Mouse (Mus musculus) mouse embryonic stem cell (cell line): ENCODE results near the gene Zfp991.
"Not testable (repeated sequence)": the region's sequence is repeated elsewhere in the genome, so short reads cannot be mapped to it uniquely, and the experiment has no call there.

Experiments used
- in situ Hi-C, 2 experiments: fragments of 300-500 bp; cut with MboI; formaldehyde crosslinking; loops; 1 replicate in 1 of 2; 3 replicates in 1 of 2; pipeline ENCODE4 v1.14.3; 2019 to 2020; ENCODE audit warnings: low sequenced_read_pairs in 2 of 2, low pct_unique_long_range_greater_than_20kb in 1 of 2, mixed read lengths in 1 of 2; ENCODE audit not compliant: unreplicated experiment in 1 of 2

The Zfp991 gene

GRCm38 (mm10) chr4:147131837-147132459 lies at the start of gene Zfp991:
Gene Zfp991, plus strand, starts transcription at chr4:147132038.
- in situ Hi-C loops = loop anchor here in 1 of 2 experiments (25.0 kb wide), 2 partner anchors 305 to 1570 kb away; no protein-coding TSS in a partner anchor

DNA sequence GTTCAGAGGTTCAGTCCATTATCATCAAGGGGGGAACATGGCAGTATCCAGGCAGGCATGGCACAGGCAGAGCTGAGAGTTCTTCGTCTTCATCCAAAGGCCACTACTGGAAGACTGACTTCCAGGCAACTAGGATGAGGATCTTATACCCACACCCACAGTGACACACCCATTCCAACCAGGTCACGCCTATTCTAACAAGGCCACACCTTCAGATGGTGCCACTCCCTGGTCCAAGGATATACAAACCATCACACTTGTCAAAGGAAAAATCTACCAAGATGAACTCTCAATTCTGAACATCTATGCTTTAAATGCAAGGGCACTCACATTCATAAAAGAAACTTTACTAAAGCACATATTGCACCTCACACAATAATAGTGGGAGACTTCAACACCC lies 36.2 kb upstream of the Zfp991 start:
- in situ Hi-C loops = not testable (repeated sequence)

- in situ Hi-C loops = not testable (repeated sequence)
Observed at GRCm38 (mm10) chr4:147101666-147102626, 29.9 kb upstream of the Zfp991 start.

DNA sequence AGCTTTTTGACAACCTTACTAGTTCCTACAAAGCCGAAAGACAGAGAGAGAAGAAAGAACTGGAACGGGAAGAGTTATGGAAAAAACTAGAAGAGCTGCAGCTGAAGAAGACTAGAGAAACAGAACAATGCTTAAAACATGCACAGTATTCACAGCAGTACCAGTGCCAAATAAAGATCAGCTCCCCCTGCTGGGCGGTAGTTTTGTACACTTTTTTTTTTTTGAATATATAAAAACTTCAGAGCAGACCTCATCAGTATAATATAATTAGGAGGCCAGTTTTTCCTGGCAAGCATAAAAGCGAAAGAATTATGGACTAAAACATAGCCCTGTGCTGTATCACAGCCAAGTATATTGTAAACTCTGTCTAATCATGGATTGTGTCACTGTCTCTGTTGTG lies 28.0 kb upstream of the Zfp991 start:
- in situ Hi-C loops = not testable (repeated sequence)

GRCm38 (mm10) chr4:147117839-147118238 lies 14.0 kb upstream of the Zfp991 start:
- in situ Hi-C loops = not testable (repeated sequence)

GRCm38 (mm10) chr4:147122286-147122685 lies 9.6 kb upstream of the Zfp991 start:
- in situ Hi-C loops = loop anchor here in 1 of 2 experiments (10.0 kb wide), 3 partner anchors 313 to 1567 kb away; no protein-coding TSS in a partner anchor

- in situ Hi-C loops = loop anchor here in 1 of 2 experiments (10.0 kb wide), 3 partner anchors 311 to 1569 kb away; no protein-coding TSS in a partner anchor
Observed at GRCm38 (mm10) chr4:147123797-147124196, 8.0 kb upstream of the Zfp991 start.

DNA sequence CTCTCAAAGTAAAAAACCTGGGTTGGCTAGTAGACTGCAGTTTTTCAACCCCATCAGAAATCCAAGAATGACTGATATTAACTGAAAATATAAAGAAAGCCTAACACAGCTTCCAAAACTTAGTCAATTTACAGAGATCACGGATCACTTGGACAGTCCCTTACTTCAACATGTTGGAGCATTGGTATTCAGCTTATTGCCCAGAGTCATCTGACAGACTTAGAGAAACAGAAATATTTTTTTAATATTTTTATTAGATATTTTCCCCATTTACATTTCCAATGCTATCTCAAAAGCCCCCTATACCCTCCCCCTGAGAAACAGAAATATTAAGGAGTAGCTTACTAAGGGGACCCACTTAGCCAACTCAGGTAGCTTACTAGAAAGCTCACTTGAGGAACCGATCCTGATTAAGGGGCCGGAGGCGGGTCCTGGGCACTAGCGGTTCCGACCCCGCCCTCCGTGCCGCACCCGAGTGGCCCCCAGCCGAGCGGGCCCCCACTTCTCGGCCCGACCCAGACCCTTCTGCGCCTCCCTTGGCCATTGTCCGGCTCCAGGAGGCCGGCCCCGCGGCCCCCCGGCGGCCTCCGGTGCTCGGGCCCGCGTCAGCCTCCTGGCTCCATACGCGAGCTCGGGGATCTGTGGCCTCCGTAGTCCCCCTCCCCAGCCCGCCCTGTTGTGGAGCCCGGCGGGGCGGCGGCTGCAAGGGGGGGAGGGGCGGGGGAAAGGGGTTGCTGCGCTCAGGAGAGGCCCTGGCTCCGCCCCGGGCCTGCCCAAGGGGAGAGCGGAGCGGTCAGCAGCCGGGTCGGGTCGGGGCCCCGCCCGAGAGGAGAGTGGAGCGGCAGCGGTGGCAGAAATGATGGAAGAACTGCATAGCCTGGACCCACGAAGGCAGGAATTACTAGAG lies 7.2 kb upstream of the Zfp991 start:
- in situ Hi-C loops = loop anchor here (10.0 to 25.0 kb wide), 5 partner anchors 310 to 1570 kb away; no protein-coding TSS in a partner anchor

GRCm38 (mm10) chr4:147125326-147125725 lies 6.5 kb upstream of the Zfp991 start:
- in situ Hi-C loops = loop anchor here (10.0 to 25.0 kb wide), 5 partner anchors 309 to 1571 kb away; no protein-coding TSS in a partner anchor

DNA sequence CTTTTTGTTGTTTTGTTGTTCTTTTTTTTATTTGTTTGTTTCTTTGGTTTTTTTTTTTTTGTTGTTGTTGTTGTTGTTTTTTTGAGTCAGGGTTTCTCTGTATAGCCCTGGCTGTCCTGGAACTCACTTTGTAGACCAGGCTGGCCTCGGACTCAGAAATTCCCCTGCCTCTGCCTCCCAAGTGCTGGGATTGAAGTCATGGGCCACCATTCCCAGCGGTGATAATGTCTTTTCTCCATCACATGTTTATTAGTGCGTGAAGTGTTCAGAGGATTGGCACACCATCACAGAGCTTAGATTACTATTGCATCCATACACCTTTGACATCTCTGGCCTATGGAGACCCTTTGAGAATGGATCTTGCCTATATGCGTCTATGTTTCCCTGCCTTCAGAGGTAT lies 6.0 kb upstream of the Zfp991 start:
- in situ Hi-C loops = loop anchor here (10.0 to 25.0 kb wide), 5 partner anchors 309 to 1571 kb away; no protein-coding TSS in a partner anchor

DNA sequence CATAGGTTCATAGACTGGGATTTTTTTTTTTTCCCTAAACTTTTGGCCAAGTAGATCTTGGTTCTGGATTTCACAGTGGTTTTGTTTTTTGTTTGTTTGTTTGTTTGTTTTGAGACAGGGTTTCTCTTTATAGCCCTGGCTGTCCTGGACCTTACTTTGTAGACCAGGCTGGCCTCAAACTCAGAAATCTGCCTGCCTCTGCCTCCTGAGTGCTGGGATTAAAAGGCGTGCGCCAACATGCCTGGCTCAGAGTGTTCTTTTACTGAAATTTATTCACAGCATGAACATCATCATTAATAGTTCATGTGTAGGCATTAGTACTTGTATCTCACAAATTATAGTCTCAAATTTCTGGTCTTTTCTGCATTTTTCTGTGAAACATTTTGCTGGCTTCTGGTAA lies 5.4 kb upstream of the Zfp991 start:
- in situ Hi-C loops = loop anchor here (10.0 to 25.0 kb wide), 5 partner anchors 308 to 1572 kb away; no protein-coding TSS in a partner anchor

DNA sequence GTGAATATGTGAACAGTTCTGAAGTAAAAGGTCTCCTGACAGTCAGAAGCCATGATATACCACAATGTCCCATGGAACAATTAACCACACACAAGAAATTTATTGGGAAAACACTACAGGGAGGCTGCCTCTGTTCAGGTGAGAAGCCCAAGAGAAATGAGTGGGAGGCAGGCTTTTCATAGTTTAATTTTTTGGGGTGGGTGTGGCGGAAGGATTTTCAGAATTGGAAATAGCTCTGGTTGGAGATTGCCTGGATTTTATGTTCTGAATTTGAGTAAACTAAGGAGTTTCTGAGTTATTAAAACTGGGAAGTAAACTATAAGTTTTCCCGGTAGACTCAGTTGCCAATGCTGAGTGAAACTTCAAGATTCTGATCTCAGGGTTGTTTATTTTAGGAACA lies 4.7 kb upstream of the Zfp991 start:
- in situ Hi-C loops = loop anchor here (10.0 to 25.0 kb wide), 5 partner anchors 308 to 1572 kb away; no protein-coding TSS in a partner anchor

- in situ Hi-C loops = loop anchor here (10.0 to 25.0 kb wide), 5 partner anchors 307 to 1573 kb away; no protein-coding TSS in a partner anchor
Observed at GRCm38 (mm10) chr4:147128152-147128551, 3.7 kb upstream of the Zfp991 start.

DNA sequence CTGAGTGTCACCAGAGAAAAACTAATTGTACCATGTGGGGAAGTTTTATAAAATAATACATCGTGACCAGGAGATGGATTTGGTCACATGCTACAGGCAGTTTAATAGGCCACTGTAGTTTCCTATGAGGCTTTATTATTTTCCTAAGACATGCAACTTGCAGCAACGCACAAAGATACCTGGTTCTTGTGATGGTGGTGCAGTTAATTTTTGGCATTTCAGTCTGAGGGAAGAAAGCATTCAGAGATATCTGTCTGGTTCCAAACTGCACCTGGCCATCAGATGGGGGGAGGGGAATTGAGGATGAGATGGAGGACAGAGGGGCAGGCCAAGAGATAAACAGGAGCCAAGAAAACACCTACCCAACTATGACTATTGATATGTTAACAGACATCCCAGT lies 1.8 kb downstream of the Zfp991 start:
- in situ Hi-C loops = loop anchor here in 1 of 2 experiments (25.0 kb wide), 2 partner anchors 304 to 1571 kb away; no protein-coding TSS in a partner anchor

- in situ Hi-C loops = loop anchor here in 1 of 2 experiments (25.0 kb wide), 2 partner anchors 296 to 1579 kb away; no protein-coding TSS in a partner anchor
Observed at GRCm38 (mm10) chr4:147141757-147142156, 9.9 kb downstream of the Zfp991 start.

DNA sequence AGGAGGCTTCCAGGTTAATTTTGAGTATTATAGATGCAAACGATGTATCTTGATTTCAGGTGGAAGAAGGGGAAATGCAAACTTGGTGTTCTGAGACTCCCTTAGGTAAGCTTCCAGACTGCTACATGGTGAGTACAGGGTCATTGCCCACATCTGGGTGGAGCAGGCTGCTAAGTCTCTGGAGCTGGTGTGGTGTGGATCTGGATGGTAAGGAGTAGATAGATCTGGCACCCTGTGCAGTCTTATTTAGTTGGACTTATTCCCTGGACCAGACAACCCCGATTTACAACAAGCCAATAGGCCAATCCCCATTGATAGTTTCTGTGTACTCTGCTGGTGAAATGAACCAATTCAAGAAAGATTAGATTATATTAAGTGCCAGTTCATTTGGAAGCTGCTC lies 33.4 kb downstream of the Zfp991 start:
- in situ Hi-C loops = not testable (repeated sequence)

DNA sequence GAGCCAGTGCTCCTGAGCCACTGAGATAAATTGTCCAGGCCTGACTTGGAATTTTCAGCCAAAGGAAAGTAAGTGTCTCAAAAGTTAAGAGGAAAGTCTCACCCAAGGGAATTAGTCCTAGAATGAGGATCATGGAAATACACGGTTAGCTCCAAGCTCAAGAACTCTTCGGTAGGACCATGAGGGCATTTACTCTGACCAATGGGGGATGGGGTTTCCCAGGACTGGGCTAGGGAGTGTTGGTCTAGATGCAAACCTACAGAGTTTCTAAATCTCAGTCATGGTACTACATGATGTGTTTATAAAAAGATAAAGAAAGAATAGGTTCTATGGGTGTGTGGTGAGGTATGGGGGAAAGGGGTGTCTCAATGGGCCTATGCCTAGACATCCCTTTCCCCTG lies 38.7 kb downstream of the Zfp991 start:
- in situ Hi-C loops = not testable (repeated sequence)

GRCm38 (mm10) chr4:147171557-147171956 lies 39.7 kb downstream of the Zfp991 start:
- in situ Hi-C loops = not testable (repeated sequence)
